Mouse (Mus musculus) stomach, postnatal 0 days (tissue): ENCODE data around the gene Upp2. TPM values are rescaled to one million over a fixed set of nuclear protein-coding genes. Genes with fewer than 3 reads are reported as not detected.

Experiments used
- ATAC-seq: fragments of 200-750 bp; cut with Nextera tagmentation; 2 replicates; pipeline ENCODE4 v1.8.0; 2017; ENCODE audit not compliant: low FRiP score, low TSS enrichment
- DNase-seq: peaks from one replicate; pipeline ENCODE4 v3.0.0-alpha.2; 2016; ENCODE audit warnings: low spot score
- H3K27ac ChIP-seq: fragments of 300-500 bp; sonication (generic); replicated peaks from 2 replicates; pipeline ENCODE4 v1.5.1; 2014; ENCODE audit warnings: mild to moderate bottlenecking, control low read depth
- H3K27me3 ChIP-seq: fragments of 300-500 bp; sonication (generic); 2 replicates; pipeline ENCODE4 v1.6.1; 2014; ENCODE audit warnings: low read length; ENCODE audit not compliant: control insufficient read depth, insufficient read depth
- H3K36me3 ChIP-seq: fragments of 300-500 bp; sonication (generic); 2 replicates; pipeline ENCODE4 v1.6.1; 2014; ENCODE audit warnings: low read length, mixed read lengths; ENCODE audit not compliant: control insufficient read depth, insufficient read depth
- H3K4me1 ChIP-seq: fragments of 300-500 bp; sonication (generic); replicated peaks from 2 replicates; pipeline ENCODE4 v1.6.1; 2014; ENCODE audit warnings: antibody characterized with exemption; ENCODE audit not compliant: control insufficient read depth, insufficient read depth
- H3K4me2 ChIP-seq: fragments of 300-500 bp; sonication (generic); replicated peaks from 2 replicates; pipeline ENCODE4 v1.6.1; 2014; ENCODE audit warnings: low read depth, mild to moderate bottlenecking, control low read depth, moderate library complexity
- H3K4me3 ChIP-seq: fragments of 300-500 bp; sonication (generic); 2 replicates; pipeline ENCODE4 v1.5.1; 2014; ENCODE audit warnings: low read depth, low read length, control low read depth
- H3K9ac ChIP-seq: fragments of 300-500 bp; sonication (generic); 2 replicates; pipeline ENCODE4 v1.6.1; 2014; ENCODE audit warnings: mild to moderate bottlenecking, low read length, control low read depth, mixed read lengths
- H3K9me3 ChIP-seq: fragments of 300-500 bp; sonication (generic); 2 replicates; pipeline ENCODE4 v1.6.1; 2016; ENCODE audit warnings: low read length; ENCODE audit not compliant: control insufficient read depth
- CTCF ChIP-seq: IDR thresholded peaks from 2 replicates; pipeline ENCODE4 v1.5.1; 2016; ENCODE audit warnings: antibody characterized with exemption, low read depth, mild to moderate bottlenecking, moderate library complexity
- EP300 ChIP-seq: optimal IDR thresholded peaks from 2 replicates; pipeline ENCODE3; 2016; ENCODE audit warnings: antibody characterized with exemption
- WGBS: fragments of 180-500 bp; shearing (Covaris S2); extraction: QIAGEN DNeasy Blood & Tissue Kit; methylation state at CpG from one replicate; pipeline ENCODE4 v1.1.7; 2014; 5-methylcytosine and 5-hydroxymethylcytosine counted together
- polyA plus RNA-seq: library from polyadenylated mRNA; unstranded; fragments of >200 nt; fragmentation: Nextera tagmentation; extraction: Ambion mirVana; gene quantifications from 2 replicates; pipeline ENCODE4 v1.2.1, GENCODE M21; 2015

Gene Upp2
- polyA plus RNA-seq, 1 experiment from 2014 or later: 6.1 TPM

DNA sequence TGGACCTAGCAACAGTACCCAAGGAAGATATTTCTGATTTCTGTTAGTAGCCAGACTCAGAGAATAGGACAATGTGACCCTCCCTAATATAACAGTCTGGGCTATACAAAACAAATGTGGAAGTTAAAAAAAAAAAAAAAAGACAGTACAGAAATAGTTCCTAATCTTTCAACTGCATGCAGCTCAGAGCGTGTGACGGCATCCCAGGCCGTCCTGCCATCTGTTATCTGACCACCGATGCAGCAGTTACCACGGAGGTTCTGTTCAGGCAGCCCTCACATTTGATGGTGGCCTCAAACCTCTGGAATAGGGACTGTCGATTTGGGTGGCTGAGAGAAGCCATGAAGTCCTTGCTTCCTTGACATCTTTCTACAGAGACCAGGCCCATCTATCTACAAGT, 22.7 kb upstream of the Upp2 start:
- TF ChIP-seq CTCF: no peak
- no peak for TF ChIP-seq EP300
- ATAC-seq: no peak

DNA sequence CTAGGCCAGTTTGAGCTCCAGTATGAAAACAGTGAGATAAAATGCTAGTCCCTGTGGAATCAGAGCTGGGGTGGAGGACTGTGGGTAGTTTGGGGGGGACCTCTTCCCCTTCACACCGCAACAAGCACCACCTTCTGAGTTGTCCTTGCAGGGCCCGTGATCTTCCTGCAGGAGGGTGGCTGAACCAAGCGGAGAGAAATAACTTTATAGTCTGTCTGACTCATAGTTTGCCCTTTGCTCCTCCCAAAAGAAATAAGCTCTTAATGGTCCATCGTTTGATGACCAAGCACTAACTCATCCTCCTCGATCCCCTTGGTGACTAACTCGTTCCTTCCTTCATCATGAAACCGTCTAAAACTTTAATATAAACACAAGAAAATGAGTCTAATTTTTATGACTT, 20.8 kb upstream of the Upp2 start:
- Histone ChIP-seq H3K36me3 (no peaks in the 10 kb centered on the region), H3K9ac (no peak overlapping the region), H3K9me3 (no peaks in the 10 kb centered on the region), H3K27me3 (no peaks in the 10 kb centered on the region), H3K4me2 (no peak overlapping the region), H3K4me3 (no peak overlapping the region), H3K27ac (no peak overlapping the region), H3K4me1 (peaks cover 2% of the 10 kb centered on the region; the same call in 1 of the 2 replicates)
- WGBS: 66% methylated on average over 7 of the region's 7 CpGs
- no peak for DNase-seq
- TF ChIP-seq EP300 (no peak), CTCF (no peak)
- no peak for ATAC-seq

More for the DNA sequence above, 22.7 kb upstream of the Upp2 start:
- Histone ChIP-seq H3K9me3 (no peaks in the 10 kb centered on the region), H3K4me3 (no peak overlapping the region), H3K27me3 (no peaks in the 10 kb centered on the region), H3K9ac (no peak overlapping the region), H3K36me3 (no peaks in the 10 kb centered on the region), H3K4me1 (peaks cover 2% of the 10 kb centered on the region; the same call in 1 of the 2 replicates), H3K4me2 (no peak overlapping the region), H3K27ac (no peak overlapping the region)
- WGBS: 95% methylated on average over 6 of the region's 6 CpGs
- DNase-seq: no peak

DNA sequence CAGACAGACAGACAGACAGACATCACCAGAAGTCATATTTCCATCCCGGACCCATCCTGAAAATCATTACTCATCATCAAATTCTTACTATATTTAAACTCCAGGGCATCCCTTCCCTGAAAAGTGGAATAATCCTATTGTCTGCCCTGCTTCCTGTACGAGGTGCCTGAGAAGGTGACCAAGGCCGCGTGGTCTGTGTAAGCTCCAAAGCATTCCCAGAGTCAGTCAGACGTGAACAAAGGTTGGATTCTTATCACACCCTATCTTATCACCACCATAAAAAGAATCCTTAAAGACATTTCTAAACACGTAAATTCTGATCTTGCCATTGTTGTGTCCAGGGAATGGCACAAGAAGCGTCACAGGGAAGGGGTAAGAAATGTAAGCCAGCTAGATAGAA, 18.2 kb upstream of the Upp2 start:
- H3K4me2 ChIP-seq: no peak overlapping the region
- no peaks in the 10 kb centered on the region; the same call in 1 of the 2 replicates for H3K4me1 ChIP-seq
- no peak overlapping the region for H3K27ac ChIP-seq
- H3K27me3 ChIP-seq: no peaks in the 10 kb centered on the region
- no peak for TF ChIP-seq CTCF
- TF ChIP-seq EP300: no peak
- H3K9me3 ChIP-seq: no peaks in the 10 kb centered on the region
- 59% methylated on average over 7 of the region's 7 CpGs for WGBS
- H3K36me3 ChIP-seq: no peaks in the 10 kb centered on the region
- no peak for DNase-seq
- no peak overlapping the region for H3K9ac ChIP-seq
- no peak overlapping the region for H3K4me3 ChIP-seq
- no peak for ATAC-seq

DNA sequence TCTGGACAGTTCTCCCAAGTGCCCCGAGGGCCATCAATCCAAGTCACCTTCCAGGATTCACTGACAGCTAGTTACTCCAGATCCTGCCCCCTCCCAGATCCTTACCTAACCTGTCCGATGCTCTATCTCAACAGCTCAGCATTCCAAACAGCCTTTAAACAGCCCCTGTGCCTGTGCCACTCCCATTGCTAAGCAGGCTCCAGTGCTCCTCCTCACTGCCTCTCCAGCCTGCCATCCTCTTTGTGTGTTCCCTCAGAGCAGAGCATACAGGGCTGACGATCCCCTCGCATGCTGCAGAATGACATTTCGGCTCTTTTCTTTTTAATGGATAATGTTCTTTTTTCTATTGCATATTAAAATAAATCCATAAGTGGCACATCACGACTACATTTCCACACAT, 17.1 kb upstream of the Upp2 start:
- no peaks in the 10 kb centered on the region for H3K27me3 ChIP-seq
- no peaks in the 10 kb centered on the region for H3K36me3 ChIP-seq
- no peak overlapping the region for H3K4me2 ChIP-seq
- no peak overlapping the region for H3K4me3 ChIP-seq
- 51% methylated on average over 6 of the region's 6 CpGs for WGBS
- no peak for ATAC-seq
- H3K9ac ChIP-seq: no peak overlapping the region
- no peak for TF ChIP-seq EP300
- no peak for TF ChIP-seq CTCF
- no peaks in the 10 kb centered on the region; the same call in 1 of the 2 replicates for H3K4me1 ChIP-seq
- DNase-seq: no peak
- H3K9me3 ChIP-seq: no peaks in the 10 kb centered on the region
- no peak overlapping the region for H3K27ac ChIP-seq

DNA sequence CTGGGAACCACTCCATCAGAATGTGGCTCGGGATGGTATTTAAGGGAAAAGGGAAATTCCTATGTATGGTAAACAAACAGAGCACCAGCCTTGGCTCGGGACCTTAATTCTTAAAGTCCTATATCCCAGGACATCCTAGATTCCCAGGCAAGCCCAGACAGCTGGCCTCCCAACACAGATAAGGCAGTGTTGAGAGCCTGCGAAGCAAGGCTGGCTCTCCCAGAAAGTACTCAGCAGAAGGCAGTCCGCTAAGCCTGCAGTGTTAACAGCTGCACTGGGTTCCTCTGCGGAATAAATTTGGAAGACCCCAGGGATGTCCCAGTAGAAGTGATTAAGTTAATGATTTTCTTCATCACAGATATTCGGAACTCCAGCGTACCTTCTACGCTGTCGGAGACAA, 16.6 kb upstream of the Upp2 start:
- no peaks in the 10 kb centered on the region for H3K27me3 ChIP-seq
- H3K9me3 ChIP-seq: no peaks in the 10 kb centered on the region
- H3K4me1 ChIP-seq: no peaks in the 10 kb centered on the region; the same call in 1 of the 2 replicates
- DNase-seq (no peak), ATAC-seq (no peak)
- no peak overlapping the region for H3K4me2 ChIP-seq
- H3K36me3 ChIP-seq: no peaks in the 10 kb centered on the region
- no peak overlapping the region for H3K27ac ChIP-seq
- no peak overlapping the region for H3K4me3 ChIP-seq
- H3K9ac ChIP-seq: no peak overlapping the region
- TF ChIP-seq CTCF (no peak), EP300 (no peak)
- 53% methylated on average over 9 of the region's 9 CpGs for WGBS

DNA sequence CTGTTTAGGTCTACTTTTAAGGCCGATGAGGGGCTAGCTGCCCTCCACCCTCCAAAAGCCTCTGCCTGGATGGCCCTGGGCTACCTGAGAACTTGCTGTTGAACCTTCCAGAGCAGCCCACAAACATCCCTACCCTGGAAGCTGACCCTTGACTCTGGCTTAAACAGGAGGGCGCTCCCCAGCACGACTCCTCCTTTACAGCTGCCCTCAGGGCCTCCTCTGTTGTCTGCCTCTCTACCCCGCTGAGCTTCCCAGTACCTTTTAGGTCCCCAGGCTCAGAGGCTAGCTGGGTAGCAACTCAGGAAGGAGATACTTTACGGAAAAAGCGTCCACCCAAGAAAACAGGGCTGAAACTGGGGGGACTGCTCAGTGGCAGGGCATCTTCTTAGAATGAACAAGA, 15.2 kb upstream of the Upp2 start:
- H3K4me1 ChIP-seq: no peaks in the 10 kb centered on the region; the same call in 1 of the 2 replicates
- no peaks in the 10 kb centered on the region for H3K36me3 ChIP-seq
- no peaks in the 10 kb centered on the region for H3K27me3 ChIP-seq
- ATAC-seq (no peak), DNase-seq (no peak)
- H3K9me3 ChIP-seq: no peaks in the 10 kb centered on the region
- H3K9ac ChIP-seq: no peak overlapping the region
- WGBS: 62% methylated on average over 6 of the region's 6 CpGs
- TF ChIP-seq CTCF: no peak
- no peak for TF ChIP-seq EP300
- H3K4me3 ChIP-seq: no peak overlapping the region
- no peak overlapping the region for H3K4me2 ChIP-seq
- no peak overlapping the region for H3K27ac ChIP-seq
